Mouse (Mus musculus) embryonic facial prominence, embryonic 15.5 days (tissue): ENCODE data around the gene Rap1a. TPM values are rescaled to one million over a fixed set of nuclear protein-coding genes. Genes with fewer than 3 reads are reported as not detected.

Experiments used
- ATAC-seq: fragments of 200-750 bp; cut with Nextera tagmentation; 2 replicates; pipeline ENCODE4 v1.8.0; 2017; ENCODE audit warnings: low read depth, moderate TSS enrichment; ENCODE audit not compliant: insufficient number of reproducible peaks, low FRiP score, low TSS enrichment
- H3K27ac ChIP-seq: fragments of 300-500 bp; sonication (generic); replicated peaks from 2 replicates; pipeline ENCODE4 v1.5.1; 2015; ENCODE audit warnings: mild to moderate bottlenecking, inconsistent platforms
- H3K27me3 ChIP-seq: fragments of 300-500 bp; sonication (generic); 2 replicates; pipeline ENCODE4 v1.6.1; 2015; ENCODE audit warnings: inconsistent platforms
- H3K36me3 ChIP-seq: fragments of 300-500 bp; sonication (generic); 2 replicates; pipeline ENCODE4 v1.6.1; 2015; ENCODE audit warnings: mild to moderate bottlenecking, inconsistent platforms
- H3K4me1 ChIP-seq: fragments of 300-500 bp; sonication (generic); 2 replicates; pipeline ENCODE4 v1.6.1; 2015; ENCODE audit warnings: inconsistent platforms
- H3K4me2 ChIP-seq: fragments of 300-500 bp; sonication (generic); replicated peaks from 2 replicates; pipeline ENCODE4 v1.6.1; 2015; ENCODE audit warnings: mild to moderate bottlenecking, inconsistent platforms
- H3K4me3 ChIP-seq: fragments of 300-500 bp; sonication (generic); replicated peaks from 2 replicates; pipeline ENCODE4 v1.5.1; 2015; ENCODE audit warnings: mild to moderate bottlenecking, inconsistent platforms
- H3K9ac ChIP-seq: fragments of 300-500 bp; sonication (generic); 2 replicates; pipeline ENCODE4 v1.6.1; 2015; ENCODE audit warnings: inconsistent platforms
- H3K9me3 ChIP-seq: fragments of 300-500 bp; sonication (generic); replicated peaks from 2 replicates; pipeline ENCODE4 v1.6.1; 2016; ENCODE audit warnings: inconsistent platforms
- WGBS: fragments of 180-500 bp; shearing (Covaris S2); methylation state at CpG from one replicate; pipeline ENCODE4 v1.1.7; 2015; 5-methylcytosine and 5-hydroxymethylcytosine counted together
- polyA plus RNA-seq: library from polyadenylated mRNA; unstranded; fragments of >200 nt; fragmentation: Nextera tagmentation; extraction: Ambion mirVana; gene quantifications from 2 replicates; pipeline ENCODE4 v1.2.1, GENCODE M21; 2015

The Rap1a gene
- polyA plus RNA-seq, 1 experiment from 2014 or later = 95.4 TPM

DNA sequence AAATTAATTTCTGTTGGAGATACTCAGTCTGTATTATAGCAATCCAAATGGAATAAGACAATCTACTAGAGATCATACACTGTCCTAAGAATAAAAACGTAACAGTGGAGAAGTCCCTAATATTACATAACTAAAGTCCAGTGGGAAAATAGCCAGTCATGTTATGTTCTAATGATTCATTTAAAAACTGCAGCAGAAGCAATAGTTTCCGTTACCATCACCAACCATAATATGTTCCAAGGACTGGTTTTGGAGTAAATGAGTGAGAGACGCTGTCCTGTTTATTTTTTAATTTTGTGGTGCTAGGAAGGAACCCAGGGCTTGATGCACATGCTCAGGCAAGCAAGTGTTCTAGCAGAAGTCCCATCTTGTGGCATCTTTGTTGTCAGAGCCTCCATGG, 20.4 kb upstream of the Rap1a start:
- WGBS = 83% methylated on average over 3 of the region's 3 CpGs
- no peak overlapping the region for H3K4me3 ChIP-seq
- ATAC-seq = no peak
- H3K4me1 ChIP-seq = no peaks in the 10 kb centered on the region
- H3K36me3 ChIP-seq = no peaks in the 10 kb centered on the region
- no peaks in the 10 kb centered on the region for H3K9me3 ChIP-seq
- H3K4me2 ChIP-seq = no peak overlapping the region
- H3K27me3 ChIP-seq = no peaks in the 10 kb centered on the region
- H3K9ac ChIP-seq = no peak overlapping the region
- H3K27ac ChIP-seq = no peak overlapping the region

GRCm38 (mm10) chr3:105820272-105820671, 19.1 kb upstream of the Rap1a start:
- no peak overlapping the region for H3K27ac ChIP-seq
- no peak overlapping the region for H3K9ac ChIP-seq
- ATAC-seq = no peak
- no peaks in the 10 kb centered on the region for H3K27me3 ChIP-seq
- H3K9me3 ChIP-seq = no peaks in the 10 kb centered on the region
- H3K4me2 ChIP-seq = no peak overlapping the region
- H3K4me1 ChIP-seq = no peaks in the 10 kb centered on the region
- no peaks in the 10 kb centered on the region for H3K36me3 ChIP-seq
- 58% methylated on average over 3 of the region's 3 CpGs for WGBS
- H3K4me3 ChIP-seq = no peak overlapping the region

GRCm38 (mm10) chr3:105818130-105819004, 17.2 kb upstream of the Rap1a start:
- H3K27me3 ChIP-seq = no peaks in the 10 kb centered on the region
- H3K4me2 ChIP-seq = no peak overlapping the region
- WGBS = 53% methylated on average over 6 of the region's 6 CpGs
- H3K36me3 ChIP-seq = no peaks in the 10 kb centered on the region
- H3K4me1 ChIP-seq = no peaks in the 10 kb centered on the region
- no peak overlapping the region for H3K9ac ChIP-seq
- H3K4me3 ChIP-seq = no peak overlapping the region
- no peak for ATAC-seq
- H3K9me3 ChIP-seq = no peaks in the 10 kb centered on the region
- H3K27ac ChIP-seq = no peak overlapping the region

GRCm38 (mm10) chr3:105816089-105816488, 15.0 kb upstream of the Rap1a start:
- no peaks in the 10 kb centered on the region for H3K9me3 ChIP-seq
- WGBS = 63% methylated on average over 8 of the region's 8 CpGs
- H3K9ac ChIP-seq = no peak overlapping the region
- H3K36me3 ChIP-seq = no peaks in the 10 kb centered on the region
- no peaks in the 10 kb centered on the region for H3K4me1 ChIP-seq
- no peaks in the 10 kb centered on the region for H3K27me3 ChIP-seq
- no peak overlapping the region for H3K4me2 ChIP-seq
- H3K4me3 ChIP-seq = no peak overlapping the region
- no peak overlapping the region for H3K27ac ChIP-seq
- no peak for ATAC-seq

GRCm38 (mm10) chr3:105815236-105815904, 14.2 kb upstream of the Rap1a start:
- Histone ChIP-seq H3K9me3 (no peaks in the 10 kb centered on the region), H3K4me3 (no peak overlapping the region), H3K4me2 (no peak overlapping the region), H3K27ac (no peak overlapping the region), H3K9ac (no peak overlapping the region), H3K4me1 (no peaks in the 10 kb centered on the region), H3K27me3 (no peaks in the 10 kb centered on the region), H3K36me3 (no peaks in the 10 kb centered on the region)
- 70% methylated on average over 10 of the region's 10 CpGs for WGBS
- no peak for ATAC-seq

DNA sequence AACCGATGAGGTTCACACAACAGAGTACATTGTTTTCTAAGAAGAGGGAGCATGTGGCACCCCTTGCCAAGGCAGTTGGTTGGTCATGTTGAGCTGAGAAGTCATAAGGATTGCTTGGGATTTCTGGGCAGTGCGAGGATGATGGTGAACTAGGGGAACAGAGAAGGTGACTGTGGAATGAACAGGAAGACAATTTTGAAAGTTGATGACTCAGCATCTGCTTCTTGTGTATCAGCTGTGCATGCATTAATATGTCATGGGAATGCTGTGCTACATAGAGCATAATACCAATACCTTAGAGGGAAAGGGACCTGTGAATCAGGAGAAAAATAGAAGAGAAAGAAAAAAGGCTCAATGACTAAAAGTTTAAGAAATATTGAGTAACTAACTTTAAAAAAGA, 10.0 kb upstream of the Rap1a start:
- Histone ChIP-seq H3K27ac (no peak overlapping the region), H3K9ac (no peak overlapping the region), H3K36me3 (no peaks in the 10 kb centered on the region), H3K9me3 (no peaks in the 10 kb centered on the region), H3K4me3 (no peak overlapping the region), H3K4me2 (no peak overlapping the region), H3K27me3 (no peaks in the 10 kb centered on the region), H3K4me1 (no peaks in the 10 kb centered on the region)
- ATAC-seq = no peak
- WGBS = 83% methylated on average over 2 of the region's 2 CpGs

DNA sequence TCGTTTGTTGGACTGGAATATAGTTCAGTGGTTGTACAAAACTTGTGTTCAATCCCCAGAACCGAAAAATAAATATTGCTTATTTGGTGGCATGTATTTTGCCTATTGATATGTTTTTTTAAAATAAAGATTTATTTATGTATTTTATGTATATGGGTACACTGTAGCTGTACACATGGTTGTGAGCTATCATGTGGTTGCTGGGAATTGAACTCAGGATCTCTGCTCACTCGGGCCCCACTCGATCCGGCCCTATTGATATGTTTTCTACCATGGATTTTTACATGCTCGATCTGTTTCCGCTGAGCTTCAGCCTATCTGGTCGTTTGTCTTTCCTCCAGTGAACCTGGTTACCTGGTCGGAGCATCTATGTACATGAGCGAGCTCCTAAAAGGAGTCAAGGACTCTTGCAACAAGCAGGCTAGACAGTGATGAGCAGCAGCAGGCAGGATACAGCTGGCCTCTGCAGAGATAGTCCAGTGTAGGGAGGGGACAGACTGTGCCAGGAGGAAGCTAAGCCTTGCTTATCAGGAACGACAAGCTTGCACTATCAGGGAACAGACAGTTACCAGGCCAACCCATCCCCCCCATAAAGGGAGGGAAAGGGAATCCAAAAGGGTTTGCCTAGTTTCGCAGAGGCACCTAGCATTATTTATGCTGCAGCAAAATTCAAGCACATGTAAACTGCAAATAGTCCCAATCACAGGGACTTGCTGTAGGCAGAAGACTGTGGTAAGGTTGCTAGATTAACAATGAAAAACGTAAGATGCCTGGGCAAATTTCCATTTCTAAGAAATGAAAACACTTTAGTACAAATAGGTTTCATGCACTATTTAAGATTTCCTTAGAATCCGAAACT, 7.3 kb upstream of the Rap1a start:
- Histone ChIP-seq H3K9ac (no peak overlapping the region), H3K4me3 (no peak overlapping the region), H3K4me1 (no peaks in the 10 kb centered on the region), H3K36me3 (no peaks in the 10 kb centered on the region), H3K4me2 (no peak overlapping the region), H3K27me3 (no peaks in the 10 kb centered on the region), H3K27ac (no peak overlapping the region), H3K9me3 (no peaks in the 10 kb centered on the region)
- 75% methylated on average over 14 of the region's 14 CpGs for WGBS
- no peak for ATAC-seq

DNA sequence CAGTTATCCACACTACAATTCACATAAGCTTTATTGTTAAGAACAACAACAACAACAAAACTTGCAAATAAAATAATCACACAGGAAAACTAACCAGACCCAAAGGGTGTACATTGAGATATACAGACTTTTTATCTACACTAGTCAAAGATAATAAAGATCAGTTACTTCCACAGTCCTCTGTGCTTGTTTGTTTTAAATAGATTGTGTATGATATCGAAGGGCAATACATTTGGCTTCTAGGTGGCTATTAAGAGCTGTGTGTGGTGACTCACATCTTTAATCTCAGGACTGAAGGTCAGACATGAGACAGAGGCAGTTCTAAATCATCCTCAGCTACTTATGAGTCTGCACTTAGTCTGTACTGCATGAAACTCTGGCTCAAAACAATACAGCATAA, 6.5 kb upstream of the Rap1a start:
- H3K36me3 ChIP-seq = no peaks in the 10 kb centered on the region

DNA sequence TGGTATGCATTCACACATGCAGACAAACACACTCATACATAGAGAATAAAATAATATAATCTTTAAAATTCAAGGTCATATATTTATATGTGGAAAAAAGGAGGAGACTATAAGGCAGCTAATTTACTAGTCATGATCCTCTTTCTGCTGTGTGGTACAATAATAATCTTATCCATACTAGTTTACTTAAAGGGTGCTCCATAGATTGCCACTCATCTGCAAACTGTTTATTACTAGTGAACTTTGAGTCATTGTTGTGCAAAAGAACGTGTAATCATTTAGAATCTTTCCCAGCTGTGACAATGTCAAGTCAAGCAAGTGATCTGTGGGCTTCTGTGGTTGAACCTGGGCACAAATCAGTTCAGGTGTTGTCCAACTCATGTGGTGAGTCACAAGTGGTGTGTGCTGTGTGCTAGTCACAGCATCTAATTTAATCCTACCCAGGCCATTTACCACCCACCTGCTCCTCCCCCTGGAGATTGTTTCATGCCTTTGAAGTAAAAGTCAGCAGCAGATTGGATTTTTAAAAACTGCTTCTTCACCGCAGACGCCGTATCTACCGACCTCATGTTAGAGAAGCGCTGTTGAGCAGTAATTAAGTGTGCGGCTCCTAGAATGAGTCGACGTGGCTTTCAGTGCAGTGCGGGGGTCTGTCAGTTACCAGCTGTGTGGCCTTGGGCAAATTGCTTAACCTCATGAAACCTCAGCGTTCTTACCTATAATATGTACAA, 5.5 kb upstream of the Rap1a start:
- Histone ChIP-seq H3K4me1 (no peaks in the 10 kb centered on the region), H3K27me3 (no peaks in the 10 kb centered on the region), H3K4me2 (no peak overlapping the region), H3K9me3 (no peaks in the 10 kb centered on the region), H3K36me3 (no peaks in the 10 kb centered on the region), H3K4me3 (no peak overlapping the region), H3K9ac (no peak overlapping the region), H3K27ac (no peak overlapping the region)
- WGBS = 44% methylated on average over 11 of the region's 11 CpGs
- ATAC-seq = no peak

More for the DNA sequence above, 6.5 kb upstream of the Rap1a start:
- Histone ChIP-seq H3K9ac (no peak overlapping the region), H3K4me2 (no peak overlapping the region), H3K4me1 (no peaks in the 10 kb centered on the region), H3K27ac (no peak overlapping the region), H3K4me3 (no peak overlapping the region), H3K27me3 (no peaks in the 10 kb centered on the region), H3K9me3 (no peaks in the 10 kb centered on the region)
- no peak for ATAC-seq
- 76% methylated on average over 1 of the region's 1 CpGs for WGBS

DNA sequence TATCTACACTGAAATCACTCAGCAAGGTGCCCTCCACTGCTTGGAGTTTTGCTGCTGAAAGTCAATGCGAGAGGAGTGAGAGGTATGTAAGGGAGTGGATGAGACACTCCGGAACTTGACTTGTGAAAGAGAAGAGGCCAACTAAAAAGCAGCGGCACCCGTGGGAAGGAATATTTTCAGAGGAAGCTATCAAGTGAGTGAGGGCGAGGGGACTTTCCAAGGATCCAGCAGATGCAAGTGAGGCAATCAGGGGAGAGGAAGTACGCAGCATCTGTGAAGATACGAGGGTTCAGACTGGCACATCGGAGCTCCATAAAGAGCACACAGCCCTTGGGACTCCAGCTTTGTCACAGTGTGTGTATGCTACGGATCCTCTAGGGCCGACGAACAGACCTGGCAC, 2.5 kb upstream of the Rap1a start:
- no peak for ATAC-seq
- Histone ChIP-seq H3K27ac (no peak overlapping the region), H3K9me3 (no peaks in the 10 kb centered on the region), H3K4me3 (no peak overlapping the region), H3K9ac (no peak overlapping the region), H3K27me3 (no peaks in the 10 kb centered on the region), H3K36me3 (no peaks in the 10 kb centered on the region), H3K4me2 (no peak overlapping the region), H3K4me1 (peaks cover 18% of the 10 kb centered on the region)
- WGBS = 73% methylated on average over 11 of the region's 11 CpGs
